In genomic region chr19:35278395-35278794, GRCm38 (mm10) we compare ENCODE assay signal across 26 mouse cellular contexts.
"Had no signal": no experiment of that assay in that cellular context is flagged by ENCODE, and none has a peak within 500 bp of the region (broad histone marks: within the 10 kb centered on the region; RNA-seq: fewer than 3 reads in every experiment).

No protein-coding gene starts in this region.

- H3K4me1 ChIP-seq: heart, embryonic 13.5 days; heart, embryonic 15.5 days; intestine, embryonic 15.5 days; limb, embryonic 13.5 days; limb, embryonic 15.5 days; liver, embryonic 13.5 days had no signal

- H3K9me3 ChIP-seq: heart, embryonic 13.5 days; heart, embryonic 15.5 days; intestine, embryonic 15.5 days; limb, embryonic 13.5 days; limb, embryonic 15.5 days; liver, embryonic 13.5 days had no signal

- H3K4me3 ChIP-seq: gastrocnemius, adult 2 months; heart, adult 2 months; heart, embryonic 13.5 days; heart, embryonic 15.5 days; intestine, embryonic 15.5 days; layer of hippocampus, adult 2 months; left cerebral cortex, adult 2 months; limb, embryonic 13.5 days; limb, embryonic 15.5 days; liver, embryonic 13.5 days had no signal

- ATAC-seq: hindbrain, embryonic 16.5 days; inflammation-experienced regulatory T-cells, adult 6 months; intestine, embryonic 15.5 days; intestine, postnatal 0 days had no signal

- H3K27me3 ChIP-seq: heart, embryonic 13.5 days; heart, embryonic 15.5 days; intestine, embryonic 15.5 days; limb, embryonic 13.5 days; limb, embryonic 15.5 days; liver, embryonic 13.5 days had no signal

- DNase-seq: gastrocnemius, adult 2 months; gastrocnemius, postnatal 14 days; gastrocnemius, postnatal 36 days; heart, adult 11 months; heart, adult 2 months; heart, postnatal 14 days; heart, postnatal 36 days; kidney, adult 18-20 months; kidney, adult 8-10 months; kidney, postnatal 10 days; kidney, postnatal 25 days; kidney, postnatal 4 days; left cerebral cortex, postnatal 4 days; liver, embryonic 13.5 days had no signal

- H3K9ac ChIP-seq: heart, embryonic 13.5 days; heart, embryonic 15.5 days; hindbrain, embryonic 14.5 days; intestine, embryonic 15.5 days; limb, embryonic 13.5 days; limb, embryonic 15.5 days; liver, embryonic 13.5 days had no signal

- H3K36me3 ChIP-seq: heart, embryonic 13.5 days; heart, embryonic 15.5 days; intestine, embryonic 15.5 days; limb, embryonic 13.5 days; limb, embryonic 15.5 days; liver, embryonic 13.5 days had no signal

- H3K27ac ChIP-seq: gastrocnemius, adult 2 months; heart, adult 2 months; heart, embryonic 13.5 days; heart, embryonic 15.5 days; hindbrain, embryonic 14.5 days; intestine, embryonic 15.5 days; layer of hippocampus, adult 2 months; left cerebral cortex, adult 2 months; limb, embryonic 13.5 days; limb, embryonic 15.5 days; liver, embryonic 13.5 days had no signal

- H3K4me2 ChIP-seq: heart, embryonic 11.5 days; heart, embryonic 13.5 days; heart, embryonic 15.5 days; hindbrain, embryonic 14.5 days; intestine, embryonic 15.5 days; limb, embryonic 13.5 days; limb, embryonic 15.5 days; liver, embryonic 13.5 days had no signal
